Mouse (Mus musculus) monocyte, adult 2 months (primary cell): Measurements from ENCODE around the gene 1110017D15Rik.

Source experiments
- DNase-seq, 2 experiments: peaks; one replicate each; pipeline ENCODE4 v3.0.0; 2022; ENCODE audit warnings: low spot score in 2 of 2, low read depth in 1 of 2

1110017D15Rik gene

GRCm38 (mm10) chr4:41513714-41514113 lies 3.4 kb downstream of the 1110017D15Rik start:
- no peak for DNase-seq

- no peak for DNase-seq
These were observed 3.8 kb downstream of the 1110017D15Rik start for GRCm38 (mm10) chr4:41513309-41513708.

GRCm38 (mm10) chr4:41507998-41508397 lies 9.1 kb downstream of the 1110017D15Rik start:
- DNase-seq, result no peak

GRCm38 (mm10) chr4:41507326-41507924 lies 9.7 kb downstream of the 1110017D15Rik start:
- no peak for DNase-seq

- peak; percentile 22 to 67 for DNase-seq
These were observed 10.2 kb downstream of the 1110017D15Rik start for GRCm38 (mm10) chr4:41506906-41507305.

GRCm38 (mm10) chr4:41506156-41506555 lies 11.0 kb downstream of the 1110017D15Rik start:
- peak; percentile 26 for DNase-seq

- no peak for DNase-seq
These were observed 12.0 kb downstream of the 1110017D15Rik start for GRCm38 (mm10) chr4:41505131-41505551.

- no peak for DNase-seq
These were observed 12.8 kb downstream of the 1110017D15Rik start for GRCm38 (mm10) chr4:41504325-41504724.

- peak; percentile 72 for DNase-seq
These were observed 14.1 kb downstream of the 1110017D15Rik start, which contains the start of gene AI464131 for GRCm38 (mm10) chr4:41502986-41503412. Gene AI464131 (minus strand): TSS chr4:41503076.

- no peak for DNase-seq
These were observed 14.8 kb downstream of the 1110017D15Rik start for GRCm38 (mm10) chr4:41502171-41502940.

GRCm38 (mm10) chr4:41500787-41501186 lies 16.3 kb downstream of the 1110017D15Rik start:
- DNase-seq, result no peak

- DNase-seq, result no peak
These were observed 17.5 kb downstream of the 1110017D15Rik start for GRCm38 (mm10) chr4:41499619-41500018.

- DNase-seq, result no peak
These were observed 18.2 kb downstream of the 1110017D15Rik start for GRCm38 (mm10) chr4:41498921-41499391.

- no peak for DNase-seq
These were observed 18.9 kb downstream of the 1110017D15Rik start for GRCm38 (mm10) chr4:41497995-41498845.

GRCm38 (mm10) chr4:41497579-41497978 lies 19.6 kb downstream of the 1110017D15Rik start:
- no peak for DNase-seq

GRCm38 (mm10) chr4:41497046-41497445 lies 20.1 kb downstream of the 1110017D15Rik start:
- DNase-seq, result no peak

- DNase-seq, result no peak
These were observed 21.3 kb downstream of the 1110017D15Rik start for GRCm38 (mm10) chr4:41495850-41496249.

- no peak for DNase-seq
These were observed 22.1 kb downstream of the 1110017D15Rik start for GRCm38 (mm10) chr4:41495076-41495475.

- DNase-seq, result no peak
These were observed 22.8 kb downstream of the 1110017D15Rik start for GRCm38 (mm10) chr4:41494378-41494777.

- no peak for DNase-seq
These were observed 23.5 kb downstream of the 1110017D15Rik start for GRCm38 (mm10) chr4:41493464-41494116.

GRCm38 (mm10) chr4:41492951-41493350 lies 24.2 kb downstream of the 1110017D15Rik start:
- DNase-seq, result no peak
